Mouse (Mus musculus) A20 (cell line): ENCODE data around the gene Gm11239.
"Not testable (repeated sequence)": the region's sequence is repeated elsewhere in the genome, so short reads cannot be mapped to it uniquely, and the experiment has no call there.

Source experiments
- DNase-seq: peaks from one replicate; pipeline ENCODE4 v3.0.0-alpha.2; 2011; ENCODE audit warnings: low read depth, low spot score

The Gm11239 gene

DNA sequence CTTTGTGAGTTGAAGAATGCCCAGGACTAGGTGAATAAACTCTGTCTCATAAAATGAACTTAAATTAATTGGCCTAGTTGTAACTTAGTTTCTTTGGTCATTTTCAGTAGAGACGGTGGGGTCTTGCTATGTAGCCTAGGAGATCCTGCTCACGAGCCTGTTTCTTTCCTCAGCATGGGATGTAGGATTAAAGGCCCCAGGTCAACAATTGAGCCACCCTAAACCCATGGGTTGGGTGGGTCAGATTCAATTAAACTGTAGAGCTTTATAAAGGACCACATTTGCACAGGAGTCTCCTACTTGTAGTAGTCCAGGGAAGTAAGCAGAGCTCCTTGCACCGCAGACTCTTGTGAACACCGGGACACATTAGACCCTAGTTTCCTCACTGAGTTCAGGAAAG lies at the start of gene Gm11239:
TSS of gene Gm11239 (plus strand) at position 301 of the 400 bp plus-strand sequence.
- not testable (repeated sequence) for DNase-seq

DNA sequence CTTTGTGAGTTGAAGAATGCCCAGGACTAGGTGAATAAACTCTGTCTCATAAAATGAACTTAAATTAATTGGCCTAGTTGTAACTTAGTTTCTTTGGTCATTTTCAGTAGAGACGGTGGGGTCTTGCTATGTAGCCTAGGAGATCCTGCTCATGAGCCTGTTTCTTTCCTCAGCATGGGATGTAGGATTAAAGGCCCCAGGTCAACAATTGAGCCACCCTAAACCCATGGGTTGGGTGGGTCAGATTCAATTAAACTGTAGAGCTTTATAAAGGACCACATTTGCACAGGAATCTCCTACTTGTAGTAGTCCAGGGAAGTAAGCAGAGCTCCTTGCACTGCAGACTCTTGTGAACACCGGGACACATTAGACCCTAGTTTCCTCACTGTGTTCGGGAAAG lies 45.5 kb upstream of the Gm11239 start, which contains the start of gene Gm11237:
TSS of gene Gm11237 (plus strand) at position 301 of the 400 bp plus-strand sequence.
- not testable (repeated sequence) for DNase-seq

DNA sequence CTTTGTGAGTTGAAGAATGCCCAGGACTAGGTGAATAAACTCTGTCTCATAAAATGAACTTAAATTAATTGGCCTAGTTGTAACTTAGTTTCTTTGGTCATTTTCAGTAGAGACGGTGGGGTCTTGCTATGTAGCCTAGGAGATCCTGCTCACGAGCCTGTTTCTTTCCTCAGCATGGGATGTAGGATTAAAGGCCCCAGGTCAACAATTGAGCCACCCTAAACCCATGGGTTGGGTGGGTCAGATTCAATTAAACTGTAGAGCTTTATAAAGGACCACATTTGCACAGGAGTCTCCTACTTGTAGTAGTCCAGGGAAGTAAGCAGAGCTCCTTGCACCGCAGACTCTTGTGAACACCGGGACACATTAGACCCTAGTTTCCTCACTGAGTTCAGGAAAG lies 30.3 kb upstream of the Gm11239 start, which contains the start of gene Gm11236:
TSS of gene Gm11236 (plus strand) at position 301 of the 400 bp plus-strand sequence.
- not testable (repeated sequence) for DNase-seq

DNA sequence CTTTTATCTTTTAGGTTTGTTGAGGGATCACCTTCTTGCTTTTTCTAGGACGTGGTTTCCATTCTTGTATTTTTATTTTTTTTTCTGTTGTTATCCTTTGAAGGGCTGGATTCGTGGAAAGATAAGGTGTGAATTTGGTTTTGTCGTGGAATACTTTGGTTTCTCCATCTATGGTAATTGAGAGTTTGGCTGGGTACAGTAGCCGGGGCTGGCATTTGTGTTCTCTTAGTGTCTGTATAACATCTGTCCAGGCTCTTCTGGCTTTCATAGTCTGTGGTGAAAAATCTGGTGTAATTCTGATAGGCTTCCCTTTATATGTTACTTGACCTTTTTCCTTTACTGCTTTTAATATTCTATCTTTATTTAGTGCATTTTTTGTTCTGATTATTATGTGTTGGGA lies 6.3 kb upstream of the Gm11239 start:
- DNase-seq, result not testable (repeated sequence)

DNA sequence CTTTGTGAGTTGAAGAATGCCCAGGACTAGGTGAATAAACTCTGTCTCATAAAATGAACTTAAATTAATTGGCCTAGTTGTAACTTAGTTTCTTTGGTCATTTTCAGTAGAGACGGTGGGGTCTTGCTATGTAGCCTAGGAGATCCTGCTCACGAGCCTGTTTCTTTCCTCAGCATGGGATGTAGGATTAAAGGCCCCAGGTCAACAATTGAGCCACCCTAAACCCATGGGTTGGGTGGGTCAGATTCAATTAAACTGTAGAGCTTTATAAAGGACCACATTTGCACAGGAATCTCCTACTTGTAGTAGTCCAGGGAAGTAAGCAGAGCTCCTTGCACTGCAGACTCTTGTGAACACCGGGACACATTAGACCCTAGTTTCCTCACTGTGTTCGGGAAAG lies 15.1 kb downstream of the Gm11239 start, which contains the start of gene Gm428:
TSS of gene Gm428 (plus strand) at position 301 of the 400 bp plus-strand sequence.
- DNase-seq, result not testable (repeated sequence)

DNA sequence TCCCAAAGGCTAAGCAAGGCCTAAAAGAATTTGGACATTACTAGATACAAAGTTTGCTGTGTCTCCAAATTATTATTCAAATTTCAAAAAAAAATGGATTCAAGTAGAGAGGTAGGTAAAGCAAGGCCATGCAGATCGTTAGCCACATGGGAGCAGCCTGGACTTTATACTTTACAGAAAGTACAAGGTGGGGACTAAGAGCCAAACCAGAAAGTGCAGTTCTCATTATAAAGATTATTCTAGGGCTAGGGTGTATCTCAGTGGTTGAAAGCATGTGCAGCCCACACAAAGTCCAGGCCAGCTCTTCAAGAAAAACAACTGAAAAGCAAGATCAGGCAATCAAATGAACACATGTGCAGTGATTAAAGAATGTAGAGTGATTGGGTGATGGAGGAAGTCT lies 50.6 kb downstream of the Gm11239 start:
- DNase-seq, result no peak

DNA sequence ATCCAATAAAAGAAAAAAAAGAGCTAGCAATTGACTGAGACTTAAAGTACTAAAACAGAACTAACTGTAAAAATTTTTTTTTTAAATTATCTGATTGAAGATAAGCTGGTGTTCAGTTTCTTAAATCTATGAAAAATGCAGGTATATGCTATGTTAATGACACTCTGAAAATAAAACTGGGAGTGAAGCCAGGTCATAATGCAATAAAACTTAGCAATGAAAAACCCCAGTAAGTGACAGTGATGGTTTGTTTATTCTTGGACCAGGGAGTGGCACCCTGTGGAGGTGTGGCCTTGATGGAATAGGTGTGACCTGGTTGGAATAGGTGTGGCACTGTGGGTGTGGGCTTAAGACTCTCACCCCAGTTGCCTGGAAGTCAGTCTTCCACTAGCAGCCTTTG lies 51.7 kb downstream of the Gm11239 start:
- DNase-seq, result no peak
